Mouse (Mus musculus): Measurements from ENCODE around the gene Pinlyp.

The Pinlyp gene

DNA sequence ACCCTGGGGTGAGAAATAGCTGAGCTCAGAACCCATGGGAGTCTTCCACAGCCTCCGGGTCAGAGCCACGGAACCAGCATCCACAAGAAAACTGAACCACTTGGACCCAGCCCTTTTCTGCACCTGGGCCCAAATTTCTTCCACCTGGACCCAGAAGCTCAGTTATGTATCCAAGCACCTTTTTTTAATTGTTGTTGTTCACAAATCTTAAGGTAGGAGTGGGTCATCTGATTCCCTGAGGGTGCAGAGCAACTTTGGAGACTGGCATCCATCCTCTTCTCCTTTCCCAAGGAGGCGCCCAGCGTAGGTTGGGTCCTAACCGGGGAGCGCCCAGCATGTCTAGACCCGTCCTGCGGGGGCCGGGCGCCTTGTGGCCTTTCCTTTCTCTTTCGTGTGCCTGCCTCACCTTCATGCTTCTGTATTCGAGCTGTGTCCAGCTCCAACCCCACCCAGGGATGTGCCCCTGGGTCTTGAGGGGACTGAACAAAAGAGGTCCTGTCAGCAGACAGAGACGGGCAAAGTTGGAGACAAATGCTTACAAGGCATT is at the start of gene Pinlyp, which contains the start of gene Xrcc1:
Gene Pinlyp (minus strand): TSS at position 51 of the 547 bp plus-strand sequence.
Gene Xrcc1 (plus strand): TSS at position 222 of the 547 bp plus-strand sequence.
- DNase-seq (ENCODE audit: low spot score in 2 of 2), result no peak

- no peak for DNase-seq (ENCODE audit: low spot score in 2 of 2)
Observed at GRCm38 (mm10) chr7:24595464-24595863, 49.5 kb upstream of the Pinlyp start.

DNA sequence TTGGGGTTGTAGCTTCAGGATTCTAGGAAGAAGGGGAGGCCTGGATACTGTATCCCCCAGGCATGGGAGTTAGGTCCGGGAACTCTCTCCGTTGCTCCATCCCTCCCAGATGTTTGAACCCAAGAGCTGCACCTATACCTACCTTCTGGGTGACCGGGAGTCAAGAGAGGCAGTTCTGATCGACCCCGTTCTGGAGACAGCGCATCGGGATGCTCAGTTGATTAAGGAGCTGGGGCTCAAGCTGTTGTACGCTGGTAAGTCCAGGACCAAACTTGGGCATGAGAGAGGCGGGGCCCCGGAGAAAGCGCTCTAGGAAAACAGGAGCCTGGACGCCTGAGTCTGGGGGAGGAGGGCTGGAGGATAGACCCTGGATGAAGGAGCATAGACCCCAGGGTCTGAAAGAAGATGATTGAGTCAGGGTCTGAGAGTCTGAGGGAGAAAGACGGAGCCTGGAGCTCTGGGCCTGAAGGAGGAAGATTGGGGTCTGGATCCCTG is 48.4 kb upstream of the Pinlyp start:
- DNase-seq (ENCODE audit: low spot score in 2 of 2), result no peak

DNA sequence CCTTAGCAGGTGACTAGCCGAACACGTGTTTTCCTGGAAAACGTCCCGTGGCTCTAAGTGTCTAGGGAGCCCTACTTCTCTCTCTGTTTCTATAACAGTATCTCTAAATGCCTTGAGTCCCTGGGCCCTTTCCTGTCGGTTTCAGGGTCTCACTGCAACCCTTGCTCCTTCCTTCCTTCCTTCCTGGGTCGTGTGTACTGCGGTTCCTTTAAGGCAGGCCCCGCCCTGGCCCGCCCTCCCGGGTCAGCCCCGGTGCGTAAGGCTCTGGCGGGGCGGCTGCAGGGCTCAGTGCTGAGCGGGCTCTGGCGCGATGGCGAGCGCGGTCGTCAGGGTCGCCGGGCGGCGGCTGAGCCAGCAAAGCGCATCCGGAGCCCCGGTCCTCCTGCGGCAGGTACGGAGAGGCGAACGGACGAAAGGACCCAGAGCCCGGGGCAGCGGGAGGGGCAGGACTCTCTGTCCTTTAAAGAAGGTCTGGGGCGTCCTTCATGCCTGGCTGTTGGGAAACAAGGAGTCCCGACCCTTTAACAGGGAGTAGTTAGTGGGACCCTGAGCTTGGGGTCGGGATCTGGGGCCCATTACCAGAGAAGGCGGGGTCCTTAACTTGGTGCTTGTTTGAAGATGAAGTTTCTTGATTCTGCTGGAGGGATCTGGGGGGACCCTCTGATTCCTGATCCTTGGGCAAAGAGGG is 47.8 kb upstream of the Pinlyp start:
- peak in 1 of 2 experiments; percentile 58 for DNase-seq (ENCODE audit: low spot score in 2 of 2)

GRCm38 (mm10) chr7:24592781-24593180 is 46.9 kb upstream of the Pinlyp start:
- no peak for DNase-seq (ENCODE audit: low spot score in 2 of 2)

DNA sequence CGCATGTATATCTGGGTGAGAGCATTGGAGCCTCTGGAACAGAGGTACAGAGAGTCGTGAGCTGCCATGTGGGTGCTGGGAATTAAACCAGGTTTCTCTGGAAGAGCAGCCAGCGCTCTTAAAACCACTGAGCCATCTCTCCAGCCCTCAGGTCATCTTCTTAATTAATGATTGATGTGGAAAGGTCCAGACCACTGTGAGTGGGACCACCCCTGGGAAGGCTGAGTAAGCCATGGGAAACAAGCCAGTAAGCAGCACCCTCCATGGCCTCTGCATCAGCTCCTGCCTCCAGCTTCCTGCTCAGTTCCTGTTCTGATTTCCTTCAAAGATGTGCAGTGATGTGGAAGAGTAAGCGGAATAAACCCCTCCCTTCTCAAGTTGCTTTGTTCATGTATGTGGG is 46.2 kb upstream of the Pinlyp start:
- no peak for DNase-seq (ENCODE audit: low spot score in 2 of 2)

GRCm38 (mm10) chr7:24591735-24592134 is 45.8 kb upstream of the Pinlyp start:
- no peak for DNase-seq (ENCODE audit: low spot score in 2 of 2)

DNA sequence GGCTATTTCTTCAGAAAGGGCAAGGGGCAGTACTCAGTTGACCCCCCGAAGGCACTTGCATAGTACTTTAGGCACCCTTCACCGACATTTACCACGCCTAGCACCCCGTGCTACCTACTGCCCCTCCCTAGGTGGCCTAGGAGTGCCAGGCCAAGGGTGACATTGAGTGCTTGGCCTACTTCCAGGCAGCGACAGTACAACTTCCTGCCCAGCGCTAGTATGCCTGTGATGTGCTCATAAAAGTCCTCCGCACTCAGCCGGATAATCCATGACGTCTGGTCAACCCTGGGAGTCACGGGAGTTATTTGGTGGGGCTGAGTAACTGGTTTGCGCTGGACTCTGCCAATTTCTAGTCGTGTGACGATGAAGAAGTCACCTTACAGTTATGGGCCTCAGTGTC is 42.4 kb upstream of the Pinlyp start:
- DNase-seq (ENCODE audit: low spot score in 2 of 2), result no peak

- DNase-seq (ENCODE audit: low spot score in 2 of 2), result peak; percentile 69 to 79
Observed at GRCm38 (mm10) chr7:24587330-24588105, 41.6 kb upstream of the Pinlyp start, which contains the start of the genes Ethe1 and Zfp575. TSS of gene Ethe1 (plus strand) at chr7:24587543. TSS of gene Zfp575 (minus strand) at chr7:24587641.

DNA sequence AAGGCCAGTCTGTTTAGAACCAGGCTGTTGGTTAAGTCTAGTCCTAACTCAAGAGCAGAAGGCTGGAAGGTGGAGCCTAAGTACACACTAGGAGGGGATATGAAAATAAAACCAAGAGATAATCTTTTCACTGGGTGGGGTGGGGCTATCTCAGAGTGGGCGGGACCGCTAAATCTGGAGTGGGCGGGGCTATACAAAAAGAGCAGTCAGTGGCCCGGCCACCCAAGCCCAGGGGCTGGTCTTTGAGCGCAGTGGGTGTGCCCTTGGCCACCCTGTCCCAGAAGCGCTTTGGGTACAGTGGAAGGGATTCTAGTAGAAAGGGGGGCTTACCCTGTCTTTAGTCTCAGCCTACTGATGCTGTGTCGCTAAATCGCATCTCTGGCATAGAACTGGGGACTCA is 40.9 kb upstream of the Pinlyp start:
- DNase-seq (ENCODE audit: low spot score in 2 of 2), result no peak

- no peak for DNase-seq (ENCODE audit: low spot score in 2 of 2)
Observed at GRCm38 (mm10) chr7:24585995-24586394, 40.1 kb upstream of the Pinlyp start.

DNA sequence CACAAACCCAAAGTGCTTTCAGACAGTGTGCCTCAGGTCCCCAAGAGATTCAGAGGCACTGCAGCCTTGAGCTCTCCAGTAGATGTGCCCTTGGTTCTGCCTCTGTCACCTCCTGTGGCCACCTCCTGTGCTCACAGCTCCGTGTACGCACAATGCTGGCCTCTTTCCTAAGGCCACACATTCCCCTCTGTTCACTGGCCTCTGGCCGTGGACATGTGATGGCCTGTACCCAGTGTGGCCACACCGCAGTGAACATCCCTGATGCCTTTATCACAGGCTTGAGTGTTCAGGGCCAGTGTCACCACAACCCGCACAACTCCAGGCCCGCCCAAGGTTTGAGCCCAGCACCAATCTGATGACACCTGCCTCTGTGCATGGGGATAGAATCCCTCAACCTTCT is 39.0 kb upstream of the Pinlyp start:
- no peak for DNase-seq (ENCODE audit: low spot score in 2 of 2)

- DNase-seq (ENCODE audit: low spot score in 2 of 2), result no peak
Observed at GRCm38 (mm10) chr7:24577811-24578210, 31.9 kb upstream of the Pinlyp start.

- no peak for DNase-seq (ENCODE audit: low spot score in 2 of 2)
Observed at GRCm38 (mm10) chr7:24574224-24574796, 28.4 kb upstream of the Pinlyp start.

DNA sequence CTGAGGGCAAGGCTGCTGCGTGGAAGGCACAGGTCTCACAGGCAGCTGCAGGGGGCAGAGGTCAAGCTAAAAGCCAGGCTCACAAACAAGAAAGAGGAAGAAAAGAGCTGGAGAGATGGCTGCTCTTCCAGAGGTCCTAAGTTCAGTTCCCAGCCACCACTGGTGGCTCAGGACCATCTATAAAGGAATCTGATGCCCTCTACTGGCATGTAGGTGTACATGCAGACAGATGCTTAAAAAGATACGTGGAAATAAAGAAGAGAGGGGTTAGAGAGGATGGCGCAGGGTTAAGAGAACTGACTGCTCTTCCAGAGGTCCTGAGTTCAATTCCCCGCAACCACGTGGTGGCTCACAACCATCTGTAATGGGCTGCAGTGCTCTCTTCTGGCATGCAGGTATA is 26.5 kb upstream of the Pinlyp start:
- DNase-seq (ENCODE audit: low spot score in 2 of 2), result no peak

DNA sequence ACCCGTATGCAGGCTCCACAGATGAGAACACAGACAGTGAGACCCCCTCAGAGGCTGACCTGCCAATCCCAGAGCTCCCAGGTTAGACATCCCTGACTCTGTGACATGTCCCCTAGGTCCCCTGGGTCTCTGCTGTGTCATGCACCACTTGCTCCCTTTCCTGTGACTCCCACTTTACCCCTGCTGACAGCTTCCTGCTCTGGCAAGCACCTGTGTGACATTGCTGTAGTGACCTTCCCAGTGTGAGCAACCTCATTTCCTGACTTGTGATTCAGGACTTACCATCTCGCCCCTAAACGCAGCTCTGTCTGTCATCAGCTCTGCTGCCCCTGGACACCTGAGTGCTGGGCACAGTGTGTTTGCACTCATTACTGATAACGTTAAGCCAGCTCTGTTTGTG is 25.2 kb upstream of the Pinlyp start:
- DNase-seq (ENCODE audit: low spot score in 2 of 2), result no peak

DNA sequence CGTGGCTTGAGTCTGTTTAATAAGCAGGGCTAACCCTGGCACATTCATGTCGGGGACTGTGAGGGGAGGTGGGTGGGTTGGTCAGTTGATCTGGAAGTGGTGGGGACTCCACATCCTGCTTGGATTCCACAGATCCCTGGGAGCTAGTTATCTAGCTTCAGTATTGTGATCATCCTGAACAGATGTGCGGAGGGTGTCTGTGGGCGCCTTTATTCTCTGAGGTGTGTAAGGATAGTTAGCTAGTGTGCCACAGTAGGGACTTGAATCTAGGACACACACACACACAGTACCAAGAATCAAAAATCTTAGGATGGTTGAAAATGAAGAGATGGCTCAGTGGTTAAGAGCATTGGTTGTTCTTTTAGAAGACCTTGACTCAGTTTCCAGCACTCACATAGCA is 22.6 kb upstream of the Pinlyp start:
- no peak for DNase-seq (ENCODE audit: low spot score in 2 of 2)

DNA sequence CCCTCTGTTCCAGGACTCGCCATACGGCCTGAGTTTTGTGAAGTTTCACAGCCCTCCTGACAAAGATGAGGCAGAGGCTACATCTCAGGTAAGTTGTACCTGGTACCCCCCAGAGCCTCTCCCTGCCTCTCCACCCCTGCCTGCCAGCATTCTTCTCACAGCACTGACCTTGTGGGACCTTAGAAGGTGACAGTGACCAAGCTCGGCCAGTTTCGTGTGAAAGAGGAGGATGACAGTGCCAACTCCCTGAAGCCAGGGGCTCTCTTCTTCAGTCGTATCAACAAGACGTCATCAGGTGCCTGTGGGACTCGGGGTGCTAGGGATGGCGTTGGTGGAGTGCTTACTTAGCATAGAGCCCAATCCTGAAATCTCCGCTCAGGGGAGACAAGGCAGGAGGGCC is 20.3 kb upstream of the Pinlyp start:
- no peak for DNase-seq (ENCODE audit: low spot score in 2 of 2)

- no peak for DNase-seq (ENCODE audit: low spot score in 2 of 2)
Observed at GRCm38 (mm10) chr7:24565627-24566026, 19.7 kb upstream of the Pinlyp start.

- DNase-seq (ENCODE audit: low spot score in 2 of 2), result peak in 1 of 2 experiments; percentile 70
Observed at GRCm38 (mm10) chr7:24564607-24565265, 18.8 kb upstream of the Pinlyp start.

GRCm38 (mm10) chr7:24563837-24564206 is 17.9 kb upstream of the Pinlyp start:
- DNase-seq (ENCODE audit: low spot score in 2 of 2), result no peak
